Mouse (Mus musculus) liver, embryonic 12.5 days (tissue): ENCODE measurements around the gene Ctnnal1. TPM values are rescaled to one million over a fixed set of nuclear protein-coding genes. Genes with fewer than 3 reads are reported as not detected.

ENCODE experiments used
- ATAC-seq: fragments of 200-750 bp; cut with Nextera tagmentation; 2 replicates; pipeline ENCODE4 v1.8.0; 2017; ENCODE audit warnings: moderate number of reproducible peaks, mild to moderate bottlenecking, moderate library complexity
- H3K27ac ChIP-seq: fragments of 300-500 bp; sonication (generic); 2 replicates; pipeline ENCODE4 v1.5.1; 2016; ENCODE audit warnings: mild to moderate bottlenecking
- H3K27me3 ChIP-seq: fragments of 300-500 bp; sonication (generic); replicated peaks from 2 replicates; pipeline ENCODE4 v1.6.1; 2016; ENCODE audit warnings: mild to moderate bottlenecking, moderate library complexity
- H3K36me3 ChIP-seq: fragments of 300-500 bp; sonication (generic); 2 replicates; pipeline ENCODE4 v1.6.1; 2016; ENCODE audit warnings: mild to moderate bottlenecking, moderate library complexity
- H3K4me1 ChIP-seq: fragments of 300-500 bp; sonication (generic); 2 replicates; pipeline ENCODE4 v1.6.1; 2016
- H3K4me2 ChIP-seq: fragments of 300-500 bp; sonication (generic); 2 replicates; pipeline ENCODE4 v1.6.1; 2016; ENCODE audit warnings: mild to moderate bottlenecking, moderate library complexity
- H3K4me3 ChIP-seq: fragments of 300-500 bp; sonication (generic); 2 replicates; pipeline ENCODE4 v1.5.1; 2016; ENCODE audit warnings: mild to moderate bottlenecking, moderate library complexity
- H3K9ac ChIP-seq: fragments of 300-500 bp; sonication (generic); 2 replicates; pipeline ENCODE4 v1.6.1; 2016; ENCODE audit warnings: mild to moderate bottlenecking, moderate library complexity
- H3K9me3 ChIP-seq: fragments of 300-500 bp; sonication (generic); replicated peaks from 2 replicates; pipeline ENCODE4 v1.6.1; 2016; ENCODE audit warnings: mild to moderate bottlenecking, moderate library complexity
- WGBS: fragments of 180-500 bp; shearing (Covaris S2); methylation state at CpG from one replicate; pipeline ENCODE4 v1.1.7; 2016; ENCODE audit not compliant: insufficient replicate concordance; 5-methylcytosine and 5-hydroxymethylcytosine counted together
- polyA plus RNA-seq: library from polyadenylated mRNA; unstranded; fragments of >200 nt; fragmentation: Nextera tagmentation; extraction: Ambion mirVana; gene quantifications from 2 replicates; pipeline ENCODE4 v1.2.1, GENCODE M21; 2016

The Ctnnal1 gene
- polyA plus RNA-seq: 13.1 and 13.4 TPM in 2 replicates

- Histone ChIP-seq H3K27me3 (no peaks in the 10 kb centered on the region), H3K27ac (peak within 1 kb of the TSS; percentile 89), H3K9me3 (no peaks in the 10 kb centered on the region), H3K36me3 (no peaks in the 10 kb centered on the region), H3K4me3 (peak within 1 kb of the TSS; percentile 82), H3K9ac (peak within 1 kb of the TSS; percentile 91), H3K4me1 (peaks cover 46% of the 10 kb centered on the region), H3K4me2 (peak within 1 kb of the TSS; percentile 98)
- under 1% methylated on average over 45 of the region's 45 CpGs for WGBS
- ATAC-seq: peak; percentile 95
Observed at GRCm38 (mm10) chr4:56865003-56865511, at the start of gene Ctnnal1. Gene Ctnnal1, minus strand, starts transcription at chr4:56865188.

- Histone ChIP-seq H3K9me3 (no peaks in the 10 kb centered on the region), H3K4me2 (no peak overlapping the region), H3K9ac (no peak overlapping the region), H3K27me3 (no peaks in the 10 kb centered on the region), H3K4me1 (no peaks in the 10 kb centered on the region), H3K36me3 (peaks cover 75% of the 10 kb centered on the region), H3K4me3 (no peak overlapping the region), H3K27ac (no peak overlapping the region)
- 67% methylated on average over 1 of the region's 1 CpGs for WGBS
- no peak for ATAC-seq
Observed at GRCm38 (mm10) chr4:56914761-56915160, 49.8 kb upstream of the Ctnnal1 start.

GRCm38 (mm10) chr4:56914338-56914737 is 49.4 kb upstream of the Ctnnal1 start:
- no peaks in the 10 kb centered on the region for H3K27me3 ChIP-seq
- ATAC-seq: no peak
- 85% methylated on average over 6 of the region's 6 CpGs for WGBS

GRCm38 (mm10) chr4:56912382-56913001 is 47.5 kb upstream of the Ctnnal1 start:
- no peak for ATAC-seq
- Histone ChIP-seq H3K9ac (no peak overlapping the region), H3K27me3 (no peaks in the 10 kb centered on the region), H3K27ac (no peak overlapping the region), H3K4me1 (no peaks in the 10 kb centered on the region), H3K9me3 (no peaks in the 10 kb centered on the region), H3K4me3 (no peak overlapping the region), H3K4me2 (no peak overlapping the region), H3K36me3 (peaks cover 85% of the 10 kb centered on the region)
- WGBS: 91% methylated on average over 7 of the region's 7 CpGs

More at GRCm38 (mm10) chr4:56914338-56914737, 49.4 kb upstream of the Ctnnal1 start:
- Histone ChIP-seq H3K9ac (no peak overlapping the region), H3K4me3 (no peak overlapping the region), H3K9me3 (no peaks in the 10 kb centered on the region), H3K4me1 (no peaks in the 10 kb centered on the region), H3K36me3 (peaks cover 79% of the 10 kb centered on the region), H3K27ac (no peak overlapping the region), H3K4me2 (no peak overlapping the region)

- H3K36me3 ChIP-seq: peaks cover 82% of the 10 kb centered on the region
- no peak overlapping the region for H3K27ac ChIP-seq
- no peaks in the 10 kb centered on the region for H3K27me3 ChIP-seq
- H3K9me3 ChIP-seq: no peaks in the 10 kb centered on the region
- H3K4me2 ChIP-seq: no peak overlapping the region
- H3K4me3 ChIP-seq: no peak overlapping the region
- ATAC-seq: no peak
- H3K9ac ChIP-seq: no peak overlapping the region
- H3K4me1 ChIP-seq: no peaks in the 10 kb centered on the region
- WGBS: 78% methylated on average over 3 of the region's 3 CpGs
Observed at GRCm38 (mm10) chr4:56909568-56909967, 44.6 kb upstream of the Ctnnal1 start.

- Histone ChIP-seq H3K4me1 (no peaks in the 10 kb centered on the region), H3K9me3 (no peaks in the 10 kb centered on the region), H3K27me3 (no peaks in the 10 kb centered on the region), H3K9ac (no peak overlapping the region), H3K27ac (no peak overlapping the region), H3K36me3 (peaks cover 82% of the 10 kb centered on the region), H3K4me3 (no peak overlapping the region), H3K4me2 (no peak overlapping the region)
- 85% methylated on average over 5 of the region's 5 CpGs for WGBS
- ATAC-seq: no peak
Observed at GRCm38 (mm10) chr4:56907671-56908070, 42.7 kb upstream of the Ctnnal1 start.

GRCm38 (mm10) chr4:56906926-56907325 is 41.9 kb upstream of the Ctnnal1 start:
- Histone ChIP-seq H3K4me1 (no peaks in the 10 kb centered on the region), H3K4me2 (no peak overlapping the region), H3K36me3 (peaks cover 86% of the 10 kb centered on the region), H3K9me3 (no peaks in the 10 kb centered on the region), H3K27me3 (no peaks in the 10 kb centered on the region), H3K4me3 (no peak overlapping the region), H3K9ac (no peak overlapping the region), H3K27ac (no peak overlapping the region)
- no peak for ATAC-seq
- 84% methylated on average over 3 of the region's 3 CpGs for WGBS

- Histone ChIP-seq H3K4me1 (no peaks in the 10 kb centered on the region), H3K4me2 (no peak overlapping the region), H3K27ac (no peak overlapping the region), H3K27me3 (no peaks in the 10 kb centered on the region), H3K4me3 (no peak overlapping the region), H3K36me3 (peaks cover 81% of the 10 kb centered on the region), H3K9ac (no peak overlapping the region), H3K9me3 (no peaks in the 10 kb centered on the region)
- no peak for ATAC-seq
- 81% methylated on average over 5 of the region's 5 CpGs for WGBS
Observed at GRCm38 (mm10) chr4:56905507-56905906, 40.5 kb upstream of the Ctnnal1 start.

GRCm38 (mm10) chr4:56901671-56902070 is 36.7 kb upstream of the Ctnnal1 start:
- no peaks in the 10 kb centered on the region for H3K9me3 ChIP-seq
- H3K27me3 ChIP-seq: no peaks in the 10 kb centered on the region
- WGBS: 83% methylated on average over 2 of the region's 2 CpGs
- no peaks in the 10 kb centered on the region for H3K4me1 ChIP-seq
- peaks cover 84% of the 10 kb centered on the region for H3K36me3 ChIP-seq
- H3K9ac ChIP-seq: no peak overlapping the region
- ATAC-seq: no peak
- H3K4me3 ChIP-seq: no peak overlapping the region
- no peak overlapping the region for H3K4me2 ChIP-seq
- no peak overlapping the region for H3K27ac ChIP-seq

GRCm38 (mm10) chr4:56899216-56899615 is 34.2 kb upstream of the Ctnnal1 start:
- ATAC-seq: no peak
- H3K36me3 ChIP-seq: peaks cover 77% of the 10 kb centered on the region
- 82% methylated on average over 8 of the region's 8 CpGs for WGBS

GRCm38 (mm10) chr4:56897511-56897910 is 32.5 kb upstream of the Ctnnal1 start:
- peaks cover 65% of the 10 kb centered on the region for H3K36me3 ChIP-seq
- peaks cover 9% of the 10 kb centered on the region for H3K4me1 ChIP-seq
- 73% methylated on average over 3 of the region's 3 CpGs for WGBS
- H3K27me3 ChIP-seq: no peaks in the 10 kb centered on the region
- H3K27ac ChIP-seq: no peak overlapping the region
- no peak overlapping the region for H3K9ac ChIP-seq
- H3K4me2 ChIP-seq: no peak overlapping the region
- no peak overlapping the region for H3K4me3 ChIP-seq
- H3K9me3 ChIP-seq: no peaks in the 10 kb centered on the region
- no peak for ATAC-seq

More at GRCm38 (mm10) chr4:56899216-56899615, 34.2 kb upstream of the Ctnnal1 start:
- H3K9ac ChIP-seq: no peak overlapping the region
- no peaks in the 10 kb centered on the region for H3K27me3 ChIP-seq
- no peak overlapping the region for H3K4me3 ChIP-seq
- no peak overlapping the region for H3K4me2 ChIP-seq
- no peaks in the 10 kb centered on the region for H3K9me3 ChIP-seq
- no peak overlapping the region for H3K27ac ChIP-seq
- H3K4me1 ChIP-seq: no peaks in the 10 kb centered on the region

- H3K4me1 ChIP-seq: peaks cover 14% of the 10 kb centered on the region
- H3K27ac ChIP-seq: no peak overlapping the region
- no peaks in the 10 kb centered on the region for H3K9me3 ChIP-seq
- H3K9ac ChIP-seq: no peak overlapping the region
- H3K4me3 ChIP-seq: no peak overlapping the region
- peaks cover 65% of the 10 kb centered on the region for H3K36me3 ChIP-seq
- no peak overlapping the region for H3K4me2 ChIP-seq
- 76% methylated on average over 3 of the region's 3 CpGs for WGBS
- H3K27me3 ChIP-seq: no peaks in the 10 kb centered on the region
- no peak for ATAC-seq
Observed at GRCm38 (mm10) chr4:56894196-56894595, 29.2 kb upstream of the Ctnnal1 start.
